Mouse (Mus musculus): ENCODE data around the gene Ecpas.

DNA sequence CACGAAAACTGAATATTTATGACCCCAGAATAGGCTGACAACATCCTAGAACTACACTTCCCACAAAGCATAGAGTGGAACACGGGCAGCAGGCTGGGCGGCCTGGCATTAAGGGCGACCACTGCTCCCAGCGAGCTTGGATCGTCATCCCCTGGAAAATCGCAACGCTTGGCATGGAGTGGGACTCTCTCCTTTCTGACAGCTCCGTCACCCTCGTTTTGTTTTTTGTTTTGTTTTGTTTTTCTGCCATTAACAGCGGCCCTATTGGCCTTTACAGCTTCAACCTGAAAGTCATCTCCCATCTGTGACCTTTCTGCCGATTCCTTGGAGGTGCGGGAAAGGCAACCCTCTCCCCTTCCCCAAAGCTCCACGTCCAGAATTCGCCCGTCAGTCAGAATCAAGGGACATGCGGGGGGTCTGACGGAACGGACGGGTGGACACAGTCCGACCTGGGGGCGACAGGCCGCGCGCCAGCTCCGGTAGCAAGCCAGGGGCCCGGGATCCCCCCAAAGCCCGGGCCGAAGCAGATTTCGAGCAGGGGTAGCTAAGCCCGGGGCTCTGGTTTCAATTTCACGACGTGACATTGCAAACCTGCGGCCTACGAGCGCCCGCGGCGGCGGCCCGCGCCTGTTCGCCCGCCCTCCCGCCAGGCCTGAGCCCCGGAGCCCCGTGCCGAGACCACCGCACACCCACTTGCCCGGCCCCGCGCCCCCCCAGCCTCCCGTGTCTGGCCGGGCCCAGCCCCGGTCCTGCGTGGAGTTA lies 1.3 kb downstream of the Ecpas start:
- no peak for TF ChIP-seq CTCF (IDR thresholded peaks at IDR 0.05; ENCODE audit: insufficient read depth, low read length)
- peak; percentile 55; the same call in 1 of the 2 replicates for TF ChIP-seq POLR2A (IDR thresholded peaks at IDR 0.05; ENCODE audit: borderline replicate concordance, extremely low read depth, low read depth, low read length)
